Comparison of ENCODE assay signal across 16 mouse cellular contexts in the genomic region with DNA sequence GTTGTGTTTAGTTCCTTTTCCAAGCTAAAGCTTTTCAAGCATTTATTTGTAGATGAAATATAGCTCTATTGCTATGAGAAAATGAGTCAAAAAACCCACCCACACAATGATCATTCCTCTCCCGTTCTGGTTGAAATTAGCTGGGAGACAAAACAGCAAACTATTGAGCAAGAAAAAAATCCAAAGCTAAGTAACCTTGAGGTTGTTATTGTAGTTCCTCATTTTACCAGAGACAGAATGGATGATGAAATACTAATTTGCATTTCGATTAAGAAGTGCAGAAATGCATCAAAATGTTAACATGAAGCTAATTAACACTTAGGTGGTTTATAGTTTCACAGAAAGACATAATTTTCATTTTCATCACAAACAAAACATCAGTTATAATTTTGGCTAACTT.
"Had no signal": no experiment of that assay in that cellular context is flagged by ENCODE, and none has a peak within 500 bp of the region (broad histone marks: within the 10 kb centered on the region; RNA-seq: fewer than 3 reads in every experiment).

No protein-coding gene starts in this region.

- H3K9me3 ChIP-seq: midbrain, embryonic 13.5 days; midbrain, embryonic 15.5 days; neural tube, embryonic 12.5 days; stomach, embryonic 15.5 days had no signal

- H3K4me1 ChIP-seq: midbrain, embryonic 13.5 days; midbrain, embryonic 15.5 days; neural tube, embryonic 12.5 days; stomach, embryonic 15.5 days had no signal

- H3K4me3 ChIP-seq: midbrain, embryonic 13.5 days; midbrain, embryonic 15.5 days; neural tube, embryonic 12.5 days; stomach, embryonic 15.5 days had no signal

- H3K36me3 ChIP-seq: midbrain, embryonic 13.5 days; midbrain, embryonic 15.5 days; neural tube, embryonic 12.5 days; stomach, embryonic 15.5 days had no signal

- ATAC-seq: midbrain, embryonic 13.5 days; midbrain, embryonic 15.5 days had no signal

- H3K27ac ChIP-seq: liver, embryonic 14.5 days; midbrain, embryonic 13.5 days; midbrain, embryonic 15.5 days; neural tube, embryonic 12.5 days; stomach, embryonic 15.5 days; stomach, postnatal 0 days had no signal

- H3K27me3 ChIP-seq: midbrain, embryonic 13.5 days; midbrain, embryonic 15.5 days; neural tube, embryonic 12.5 days; stomach, embryonic 15.5 days had no signal

- H3K9ac ChIP-seq: liver, embryonic 14.5 days; lung, embryonic 14.5 days; midbrain, embryonic 13.5 days; midbrain, embryonic 15.5 days; neural tube, embryonic 12.5 days; stomach, embryonic 15.5 days had no signal

- DNase-seq: lung, adult 18-20 months; lung, embryonic 14.5 days; lung, postnatal 10 days; lung, postnatal 4 days; right cerebral cortex, postnatal 14 days; right cerebral cortex, postnatal 4 days; spleen, adult 18-20 months; thymus, adult 2 months; thymus, postnatal 25 days; thymus, postnatal 4 days had no signal
